Mouse (Mus musculus): Measurements from ENCODE around the gene Ccdc141. TPM values are rescaled to one million over a fixed set of nuclear protein-coding genes. Genes with fewer than 3 reads are reported as not detected.

Gene Ccdc141
- total and polyA plus RNA-seq, 3 experiments, result 1.9 to 6.7 (median 5.7) TPM

- no peak for DNase-seq
Observed at GRCm38 (mm10) chr2:76977650-76978049, 192.8 kb downstream of the Ccdc141 start.

DNA sequence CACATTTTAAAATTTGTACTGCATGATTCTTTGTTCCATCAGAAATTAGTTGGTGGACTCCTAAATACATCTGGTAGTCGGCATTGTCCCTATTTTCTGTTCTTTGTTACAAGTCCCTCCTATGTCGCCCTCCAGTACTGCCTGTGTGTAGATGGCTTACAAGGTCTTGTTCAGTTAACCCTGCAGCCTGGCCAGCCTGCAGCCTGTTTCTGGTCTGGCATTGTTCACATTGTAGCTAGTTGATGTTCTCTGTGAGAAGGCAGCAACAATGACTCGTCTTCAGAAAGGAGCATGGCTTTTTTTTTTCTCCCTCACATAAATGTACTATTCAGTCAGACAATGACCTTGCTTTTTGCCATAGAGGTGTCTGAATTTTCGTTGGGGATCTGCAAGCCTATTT, 198.4 kb downstream of the Ccdc141 start:
- no peak for DNase-seq

GRCm38 (mm10) chr2:76971069-76971468, 199.4 kb downstream of the Ccdc141 start:
- no peak for DNase-seq

GRCm38 (mm10) chr2:76970669-76971068, 199.8 kb downstream of the Ccdc141 start:
- DNase-seq, result no peak

DNA sequence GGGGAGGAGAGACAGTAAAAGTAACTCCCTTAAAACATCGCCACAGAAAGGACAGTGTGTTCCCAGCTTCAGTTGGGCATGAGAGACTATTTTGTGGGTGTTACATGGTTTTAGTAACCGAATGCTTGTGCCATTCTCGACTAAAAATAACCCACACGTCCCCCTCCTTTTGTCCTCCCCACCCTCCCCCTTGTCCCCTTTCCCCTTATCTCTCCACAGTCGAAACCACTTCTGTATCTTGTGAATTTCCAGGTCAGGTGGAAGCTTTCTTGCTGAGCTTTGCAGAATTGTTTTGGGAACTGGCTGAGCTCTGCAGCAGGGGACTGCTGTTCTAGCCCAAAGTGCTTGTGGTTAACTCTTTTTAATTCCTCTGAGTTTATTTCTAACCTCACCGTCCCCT, 200.2 kb downstream of the Ccdc141 start:
- no peak for DNase-seq

- DNase-seq, result no peak
Observed at GRCm38 (mm10) chr2:76969637-76970036, 200.8 kb downstream of the Ccdc141 start.

DNA sequence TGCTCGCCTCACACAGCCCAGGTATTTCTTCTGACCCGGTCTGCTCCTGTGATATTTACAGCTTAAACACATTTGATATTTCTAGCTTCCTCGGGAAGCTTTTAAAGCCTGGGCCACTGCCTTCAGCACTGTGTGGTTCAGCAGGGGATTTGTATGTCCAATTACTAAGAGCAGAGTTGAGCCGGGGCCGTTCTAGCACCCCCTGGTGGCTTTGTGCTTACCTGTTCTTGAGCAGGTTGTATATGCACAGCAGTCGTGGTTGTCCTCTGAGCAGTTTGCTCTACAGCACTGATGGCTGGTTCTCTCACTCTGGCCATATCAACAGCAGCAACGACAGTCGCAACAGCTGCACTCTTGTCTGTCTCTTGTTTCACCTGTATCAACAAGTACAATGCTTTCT, 201.5 kb downstream of the Ccdc141 start:
- DNase-seq, result peak; percentile 66

DNA sequence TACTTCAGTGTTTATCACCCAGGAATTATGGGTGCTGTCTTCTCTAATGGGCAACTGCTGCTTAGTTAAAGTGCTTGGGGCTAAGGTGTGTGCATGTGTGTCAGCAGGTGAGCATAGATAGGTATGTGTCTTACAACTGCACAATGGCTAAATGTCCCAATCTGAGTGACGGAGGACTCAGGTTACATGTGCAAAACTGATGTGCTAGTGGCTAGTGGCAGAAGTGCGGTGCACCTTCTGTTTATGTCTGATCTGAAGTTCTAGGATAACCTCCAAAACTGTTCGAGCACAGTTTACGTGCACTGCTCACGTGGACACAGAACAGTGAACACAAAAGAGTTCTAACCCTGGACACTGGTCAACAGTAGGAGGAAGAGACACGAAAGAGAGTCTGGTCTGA, 203.9 kb downstream of the Ccdc141 start:
- DNase-seq, result no peak

- no peak for DNase-seq
Observed at GRCm38 (mm10) chr2:76966013-76966412, 204.4 kb downstream of the Ccdc141 start.

GRCm38 (mm10) chr2:76965542-76965941, 204.9 kb downstream of the Ccdc141 start:
- no peak for DNase-seq

GRCm38 (mm10) chr2:76962045-76962432, 208.4 kb downstream of the Ccdc141 start:
- no peak for DNase-seq

GRCm38 (mm10) chr2:76961420-76962044, 208.9 kb downstream of the Ccdc141 start:
- no peak for DNase-seq

Small RNAs within 50 kb of the gene (microRNA-seq; reads per million reads assigned to microRNA genes)
- 0 reads per million in 2 experiments for gene Gm44360

Other genes with a start within 250 kb of the Ccdc141 start
- gene Ttn, start 188.1 kb downstream of the Ccdc141 start, total RNA-seq (2021), result under 1 TPM; 0.03 to 0.14 TPM
- gene Ttn, start 188.1 kb downstream of the Ccdc141 start, polyA plus RNA-seq (2012; rRNA removed), result 0.01 TPM in 1 of 2 replicates, not detected in the other
- gene Sestd1, start 110.0 kb upstream of the Ccdc141 start, total RNA-seq (2021), result 10 to 100 TPM; 15.6 to 16.4 TPM
- 1.5 and 2.7 TPM in 2 replicates for gene Sestd1, start 110.0 kb upstream of the Ccdc141 start, polyA plus RNA-seq (2012; rRNA removed)